Mouse (Mus musculus) hindbrain, embryonic 11.5 days (tissue): ENCODE measurements at regions not wholly inside any gene's neighbourhood (a gene's known extent, or its start where the extent isn't known, plus 50 kb on each side); places are given as distances from the start of the nearest gene placed in this dataset.
A peak's percentile ranks its signal among the peaks of the same experiment; 100 is the strongest.

Experiments used
- ATAC-seq: fragments of 200-750 bp; cut with Nextera tagmentation; 2 replicates; pipeline ENCODE4 v1.8.0; 2017; ENCODE audit warnings: mild to moderate bottlenecking, moderate TSS enrichment, moderate library complexity; ENCODE audit not compliant: low FRiP score
- DNase-seq: peaks from one replicate; pipeline ENCODE4 v3.0.0-alpha.2; 2015; ENCODE audit warnings: low spot score
- H3K27ac ChIP-seq: fragments of 300-500 bp; sonication (generic); 2 replicates; pipeline ENCODE4 v1.5.1; 2014; ENCODE audit warnings: mild to moderate bottlenecking, low read depth, low read length
- H3K27me3 ChIP-seq: fragments of 300-500 bp; sonication (generic); 2 replicates; pipeline ENCODE4 v1.6.1; 2014; ENCODE audit warnings: mild to moderate bottlenecking, low read length, moderate library complexity, mixed read lengths; ENCODE audit not compliant: control insufficient read depth, insufficient read depth
- H3K36me3 ChIP-seq: fragments of 300-500 bp; sonication (generic); 2 replicates; pipeline ENCODE4 v1.6.1; 2014; ENCODE audit warnings: mild to moderate bottlenecking, low read length, moderate library complexity, mixed read lengths; ENCODE audit not compliant: control insufficient read depth, insufficient read depth
- H3K4me1 ChIP-seq: fragments of 300-500 bp; sonication (generic); replicated peaks from 2 replicates; pipeline ENCODE4 v1.6.1; 2014; ENCODE audit warnings: low read length, mixed read lengths; ENCODE audit not compliant: control insufficient read depth, insufficient read depth
- H3K4me2 ChIP-seq: fragments of 300-500 bp; sonication (generic); replicated peaks from 2 replicates; pipeline ENCODE4 v1.6.1; 2014; ENCODE audit warnings: mild to moderate bottlenecking, low read depth, low read length
- H3K4me3 ChIP-seq: fragments of 300-500 bp; sonication (generic); 2 replicates; pipeline ENCODE4 v1.5.1; 2014; ENCODE audit warnings: low read depth, low read length
- H3K9ac ChIP-seq: fragments of 300-500 bp; sonication (generic); 2 replicates; pipeline ENCODE4 v1.6.1; 2014; ENCODE audit warnings: low read depth, low read length
- H3K9me3 ChIP-seq: fragments of 300-500 bp; sonication (generic); 2 replicates; pipeline ENCODE4 v1.6.1; 2016; ENCODE audit warnings: low read length; ENCODE audit not compliant: control insufficient read depth
- WGBS: fragments of 180-500 bp; shearing (Covaris S2); extraction: QIAGEN DNeasy Blood & Tissue Kit; methylation state at CpG from one replicate; pipeline ENCODE4 v1.1.7; 2014; 5-methylcytosine and 5-hydroxymethylcytosine counted together

DNA sequence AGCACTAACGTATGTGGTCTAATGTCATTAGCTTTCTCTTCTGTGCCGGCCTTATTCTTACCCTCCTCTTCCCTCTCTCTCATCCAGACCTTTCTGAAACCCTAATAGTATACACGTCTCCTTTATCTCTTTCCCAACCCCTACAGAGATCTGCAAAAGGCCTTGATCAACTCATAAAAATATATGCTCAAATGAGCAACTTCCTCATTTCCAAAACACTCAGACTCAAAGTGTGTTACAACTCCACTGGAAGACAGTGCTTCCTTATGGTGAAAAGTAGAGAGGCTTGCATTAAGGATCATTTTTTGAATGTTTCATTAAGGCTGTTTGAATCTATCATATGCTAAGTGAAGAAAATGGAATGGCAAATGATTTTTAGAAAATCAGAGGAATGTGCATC, 1060.1 kb upstream of the Slc10a2 start:
- Histone ChIP-seq H3K27ac (no peak overlapping the region), H3K27me3 (no peaks in the 10 kb centered on the region), H3K4me1 (no peaks in the 10 kb centered on the region), H3K9me3 (no peaks in the 10 kb centered on the region), H3K4me2 (no peak overlapping the region), H3K36me3 (no peaks in the 10 kb centered on the region), H3K4me3 (no peak overlapping the region), H3K9ac (no peak overlapping the region)
- ATAC-seq (no peak), DNase-seq (no peak)
- WGBS: 83% methylated on average over 3 of the region's 3 CpGs

DNA sequence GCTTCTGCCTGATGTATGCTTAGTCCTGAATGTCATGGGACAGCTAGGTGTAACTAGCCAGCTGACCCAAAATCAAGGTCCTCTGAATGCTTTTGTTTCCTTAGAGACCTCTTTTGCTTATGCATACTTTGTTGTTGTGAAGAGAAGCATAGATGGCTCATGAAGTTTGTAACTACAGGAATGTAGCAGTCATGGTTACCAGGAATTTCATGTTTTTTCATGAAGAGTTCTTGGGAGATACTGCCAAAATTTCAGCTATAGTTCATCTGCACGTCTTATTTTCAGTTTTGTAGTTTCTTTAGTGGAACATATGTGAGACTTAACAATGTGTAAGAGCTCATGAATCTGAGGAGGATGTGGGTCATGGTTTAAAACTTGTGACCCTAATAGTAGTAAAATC, 1059.6 kb upstream of the Slc10a2 start:
- Histone ChIP-seq H3K4me1 (no peaks in the 10 kb centered on the region), H3K27ac (no peak overlapping the region), H3K27me3 (no peaks in the 10 kb centered on the region), H3K9me3 (no peaks in the 10 kb centered on the region), H3K4me3 (no peak overlapping the region), H3K9ac (no peak overlapping the region), H3K4me2 (no peak overlapping the region), H3K36me3 (no peaks in the 10 kb centered on the region)
- ATAC-seq: no peak
- WGBS: 70% methylated on average over 1 of the region's 1 CpGs
- DNase-seq: no peak

DNA sequence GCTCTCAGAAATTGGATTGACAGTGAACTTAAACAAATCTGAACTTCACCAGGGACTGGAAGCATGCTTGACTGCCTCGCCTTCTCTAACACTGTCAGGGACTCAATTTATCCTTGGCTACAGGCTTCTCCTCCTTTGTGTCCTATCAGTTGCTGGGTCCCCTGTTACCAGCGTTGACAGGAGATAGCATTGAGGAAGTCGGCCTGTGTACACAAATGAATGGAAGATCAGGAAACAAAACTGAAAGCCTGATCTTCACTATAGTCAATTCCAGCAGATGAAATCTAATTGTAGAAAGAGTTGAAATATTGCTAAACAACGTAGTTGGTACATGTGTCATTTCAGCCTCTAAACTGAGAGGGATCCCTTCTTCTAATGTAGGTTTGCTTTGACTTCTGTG, 1039.4 kb upstream of the Slc10a2 start:
- DNase-seq (no peak), ATAC-seq (no peak)
- Histone ChIP-seq H3K9me3 (no peaks in the 10 kb centered on the region), H3K27ac (no peak overlapping the region), H3K27me3 (no peaks in the 10 kb centered on the region), H3K4me3 (no peak overlapping the region), H3K4me2 (no peak overlapping the region), H3K36me3 (no peaks in the 10 kb centered on the region), H3K4me1 (no peaks in the 10 kb centered on the region), H3K9ac (no peak overlapping the region)
- WGBS: 74% methylated on average over 4 of the region's 4 CpGs

- H3K27me3 ChIP-seq: no peaks in the 10 kb centered on the region
- H3K4me1 ChIP-seq: no peaks in the 10 kb centered on the region
- DNase-seq: no peak
- no peak overlapping the region for H3K9ac ChIP-seq
- no peaks in the 10 kb centered on the region for H3K36me3 ChIP-seq
- WGBS: 95% methylated on average over 1 of the region's 1 CpGs
- ATAC-seq: no peak
- no peak overlapping the region for H3K4me2 ChIP-seq
- no peak overlapping the region for H3K4me3 ChIP-seq
- H3K9me3 ChIP-seq: no peaks in the 10 kb centered on the region
- no peak overlapping the region for H3K27ac ChIP-seq
Observed at GRCm38 (mm10) chr8:6140090-6140489, 1034.9 kb upstream of the Slc10a2 start.

GRCm38 (mm10) chr8:6139171-6139570, 1034.0 kb upstream of the Slc10a2 start:
- no peaks in the 10 kb centered on the region for H3K4me1 ChIP-seq
- ATAC-seq (no peak), DNase-seq (peak; percentile 14)
- H3K27ac ChIP-seq: no peak overlapping the region
- H3K4me3 ChIP-seq: no peak overlapping the region
- H3K36me3 ChIP-seq: no peaks in the 10 kb centered on the region
- H3K9ac ChIP-seq: no peak overlapping the region
- no peaks in the 10 kb centered on the region for H3K27me3 ChIP-seq
- no peak overlapping the region for H3K4me2 ChIP-seq
- WGBS: 38% methylated on average over 4 of the region's 4 CpGs
- no peaks in the 10 kb centered on the region for H3K9me3 ChIP-seq

- ATAC-seq (peak; percentile 95), DNase-seq (peak; percentile 35)
- no peaks in the 10 kb centered on the region for H3K9me3 ChIP-seq
- H3K27ac ChIP-seq: no peak overlapping the region
- no peak overlapping the region for H3K4me2 ChIP-seq
- WGBS: 18% methylated on average over 3 of the region's 3 CpGs
- no peak overlapping the region for H3K4me3 ChIP-seq
- no peaks in the 10 kb centered on the region for H3K4me1 ChIP-seq
- no peaks in the 10 kb centered on the region for H3K36me3 ChIP-seq
- H3K27me3 ChIP-seq: no peaks in the 10 kb centered on the region
- no peak overlapping the region for H3K9ac ChIP-seq
Observed at GRCm38 (mm10) chr8:6132243-6132751, 1027.1 kb upstream of the Slc10a2 start.

- Histone ChIP-seq H3K36me3 (no peaks in the 10 kb centered on the region), H3K4me1 (no peaks in the 10 kb centered on the region), H3K9me3 (no peaks in the 10 kb centered on the region), H3K27me3 (no peaks in the 10 kb centered on the region), H3K27ac (no peak overlapping the region), H3K4me2 (no peak overlapping the region), H3K9ac (no peak overlapping the region), H3K4me3 (no peak overlapping the region)
- ATAC-seq: no peak
- DNase-seq: no peak
Observed at GRCm38 (mm10) chr8:6125265-6125664, 1020.1 kb upstream of the Slc10a2 start.

- no peak for ATAC-seq
- Histone ChIP-seq H3K4me2 (no peak overlapping the region), H3K27ac (no peak overlapping the region), H3K4me1 (no peaks in the 10 kb centered on the region), H3K9me3 (no peaks in the 10 kb centered on the region), H3K36me3 (no peaks in the 10 kb centered on the region), H3K27me3 (no peaks in the 10 kb centered on the region), H3K9ac (no peak overlapping the region), H3K4me3 (no peak overlapping the region)
- no peak for DNase-seq
Observed at GRCm38 (mm10) chr8:6119506-6119905, 1014.4 kb upstream of the Slc10a2 start.

- Histone ChIP-seq H3K4me2 (no peak overlapping the region), H3K4me3 (no peak overlapping the region), H3K9me3 (no peaks in the 10 kb centered on the region), H3K27me3 (no peaks in the 10 kb centered on the region), H3K9ac (no peak overlapping the region), H3K27ac (no peak overlapping the region), H3K4me1 (no peaks in the 10 kb centered on the region), H3K36me3 (no peaks in the 10 kb centered on the region)
- ATAC-seq: no peak
- no peak for DNase-seq
- WGBS: 91% methylated on average over 2 of the region's 2 CpGs
Observed at GRCm38 (mm10) chr8:6111351-6111750, 1006.2 kb upstream of the Slc10a2 start.
